Comparison of ENCODE assay signal across 27 mouse cellular contexts in the genomic region with DNA sequence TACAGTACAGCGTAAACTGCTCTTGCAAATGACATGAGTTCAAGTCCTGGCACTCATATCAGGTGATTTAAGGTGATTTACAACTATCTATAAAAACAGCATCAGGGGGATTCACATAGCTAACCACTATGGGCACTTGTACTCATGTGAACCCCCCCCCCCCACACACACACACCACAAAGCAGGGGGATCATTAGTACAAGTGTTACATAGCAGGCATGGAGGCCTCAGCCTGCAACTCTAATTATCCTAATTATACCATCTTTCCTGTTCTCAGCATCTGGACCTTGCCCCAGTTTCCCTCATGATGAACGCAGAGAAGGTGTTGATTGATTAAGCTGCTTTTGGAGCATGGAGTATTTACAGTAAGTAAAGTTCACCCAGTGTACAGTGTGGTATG.
"Had no signal": no experiment of that assay in that cellular context is flagged by ENCODE, and none has a peak within 500 bp of the region (broad histone marks: within the 10 kb centered on the region; RNA-seq: fewer than 3 reads in every experiment).

No protein-coding gene starts in this region.

- H3K9ac ChIP-seq: heart, embryonic 12.5 days; hindbrain, embryonic 12.5 days; hindbrain, embryonic 14.5 days; intestine, embryonic 15.5 days; limb, embryonic 13.5 days; limb, embryonic 15.5 days; liver, embryonic 12.5 days; liver, embryonic 14.5 days had no signal

- H3K36me3 ChIP-seq: heart, embryonic 10.5 days; heart, embryonic 12.5 days; hindbrain, embryonic 10.5 days; hindbrain, embryonic 12.5 days; intestine, embryonic 15.5 days; limb, embryonic 13.5 days; limb, embryonic 15.5 days; liver, embryonic 12.5 days had no signal

- H3K4me3 ChIP-seq: heart, embryonic 10.5 days; heart, embryonic 12.5 days; hindbrain, embryonic 10.5 days; hindbrain, embryonic 12.5 days; intestine, embryonic 15.5 days; layer of hippocampus, adult 2 months; limb, embryonic 13.5 days; limb, embryonic 15.5 days; liver, embryonic 12.5 days had no signal

- H3K9me3 ChIP-seq: heart, embryonic 10.5 days; heart, embryonic 12.5 days; hindbrain, embryonic 10.5 days; hindbrain, embryonic 12.5 days; intestine, embryonic 15.5 days; limb, embryonic 13.5 days; limb, embryonic 15.5 days; liver, embryonic 12.5 days had no signal

- H3K27ac ChIP-seq: heart, embryonic 10.5 days; hindbrain, embryonic 10.5 days; hindbrain, embryonic 12.5 days; hindbrain, embryonic 14.5 days; intestine, embryonic 15.5 days; layer of hippocampus, adult 2 months; limb, embryonic 13.5 days; limb, embryonic 15.5 days; liver, embryonic 12.5 days; liver, embryonic 14.5 days had no signal

- DNase-seq: gastrocnemius, postnatal 10 days; gastrocnemius, postnatal 25 days; heart, adult 18-20 months; heart, postnatal 10 days; heart, postnatal 4 days; kidney, adult 18-20 months; kidney, adult 8-10 months; kidney, postnatal 10 days; kidney, postnatal 25 days; kidney, postnatal 4 days; layer of hippocampus, adult 9-11 months; layer of hippocampus, postnatal 36 days; left cerebral cortex, postnatal 4 days had no signal

- H3K4me1 ChIP-seq: heart, embryonic 10.5 days; heart, embryonic 12.5 days; hindbrain, embryonic 10.5 days; hindbrain, embryonic 12.5 days; intestine, embryonic 15.5 days; limb, embryonic 13.5 days; limb, embryonic 15.5 days; liver, embryonic 12.5 days had no signal

- H3K4me2 ChIP-seq: heart, embryonic 12.5 days; hindbrain, embryonic 12.5 days; hindbrain, embryonic 14.5 days; intestine, embryonic 15.5 days; limb, embryonic 13.5 days; limb, embryonic 15.5 days; liver, embryonic 12.5 days had no signal

- ATAC-seq: hindbrain, embryonic 16.5 days; inflammation-experienced regulatory T-cells, adult 6 months; intestine, embryonic 15.5 days; intestine, postnatal 0 days; liver, embryonic 12.5 days had no signal

- H3K27me3 ChIP-seq: heart, embryonic 12.5 days; hindbrain, embryonic 12.5 days; intestine, embryonic 15.5 days; limb, embryonic 13.5 days; limb, embryonic 15.5 days; liver, embryonic 12.5 days had no signal
